Mouse (Mus musculus): ENCODE measurements around the gene Gm19935. TPM values are rescaled to one million over a fixed set of nuclear protein-coding genes. Genes with fewer than 3 reads are reported as not detected.
A peak's percentile ranks its signal among the peaks of the same experiment; 100 is the strongest.

The Gm19935 gene
- polyA plus RNA-seq, 1 experiment = not detected

DNA sequence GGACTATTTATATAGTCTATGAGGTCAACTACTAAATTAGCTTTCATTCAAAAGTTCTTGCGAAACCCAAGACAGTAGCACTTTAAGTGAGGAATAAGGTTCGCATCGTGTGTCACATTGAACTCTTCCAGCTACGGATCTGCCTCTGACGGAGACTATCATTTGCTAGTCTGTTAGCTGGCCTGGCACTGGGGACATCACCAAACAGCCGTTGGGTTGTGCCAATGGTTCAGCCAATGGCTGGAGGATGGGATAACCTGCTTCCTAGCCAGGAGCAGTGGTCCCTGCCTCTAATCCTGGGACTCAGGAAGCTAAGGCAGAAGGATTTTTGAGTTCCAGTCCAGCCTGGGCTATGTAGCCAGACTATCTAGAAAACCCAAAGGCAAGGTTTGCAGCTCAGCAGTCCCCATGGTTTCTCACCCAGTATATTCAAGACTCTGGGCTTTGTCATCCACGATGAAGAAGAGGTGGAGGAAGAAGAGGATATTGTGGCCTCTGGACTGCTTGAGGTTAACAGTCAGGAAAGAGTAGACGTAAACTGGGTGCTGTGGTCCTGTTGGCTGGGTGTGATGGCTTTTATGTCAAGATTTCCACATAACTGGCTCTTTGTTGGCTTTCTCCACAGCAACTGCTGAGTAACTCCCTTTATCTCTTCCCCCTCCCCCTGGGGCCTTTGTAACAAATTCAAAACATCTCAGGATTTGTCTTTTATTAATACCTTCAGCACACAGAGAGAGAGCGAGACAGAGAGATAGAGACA lies 2.5 kb upstream of the Gm19935 start:
- Histone ChIP-seq H3K27me3 (ENCODE audit: control insufficient read depth, insufficient read depth, low read length, poor library complexity, severe bottlenecking) (no peaks in the 10 kb centered on the region), H3K4me1 (ENCODE audit: control insufficient read depth, insufficient read depth, low read length) (peaks cover 4% of the 10 kb centered on the region), H3K27ac (ENCODE audit: insufficient read depth, low read length) (no peak overlapping the region), H3K4me3 (ENCODE audit: low read depth, low read length) (no peak overlapping the region), H3K36me3 (ENCODE audit: control insufficient read depth, insufficient read depth, low read length, poor library complexity, severe bottlenecking) (no peaks in the 10 kb centered on the region), H3K9me3 (replicated peaks; ENCODE audit: control insufficient read depth, insufficient read depth, low read length, poor library complexity, severe bottlenecking) (0 out of 2 replicates have a peak, but pooled peaks cover 6% of the 10 kb centered on the region), H3K9ac (ENCODE audit: low read depth, poor library complexity, severe bottlenecking) (no peak overlapping the region)
- TF ChIP-seq CTCF (IDR thresholded peaks at IDR 0.05; ENCODE audit: low read depth, low read length) (no peak), POLR2A (IDR thresholded peaks at IDR 0.05; ENCODE audit: insufficient read depth, low read length) (no peak), EP300 (IDR thresholded peaks at IDR 0.05; ENCODE audit: insufficient read depth, low read depth, low read length) (no peak)

DNA sequence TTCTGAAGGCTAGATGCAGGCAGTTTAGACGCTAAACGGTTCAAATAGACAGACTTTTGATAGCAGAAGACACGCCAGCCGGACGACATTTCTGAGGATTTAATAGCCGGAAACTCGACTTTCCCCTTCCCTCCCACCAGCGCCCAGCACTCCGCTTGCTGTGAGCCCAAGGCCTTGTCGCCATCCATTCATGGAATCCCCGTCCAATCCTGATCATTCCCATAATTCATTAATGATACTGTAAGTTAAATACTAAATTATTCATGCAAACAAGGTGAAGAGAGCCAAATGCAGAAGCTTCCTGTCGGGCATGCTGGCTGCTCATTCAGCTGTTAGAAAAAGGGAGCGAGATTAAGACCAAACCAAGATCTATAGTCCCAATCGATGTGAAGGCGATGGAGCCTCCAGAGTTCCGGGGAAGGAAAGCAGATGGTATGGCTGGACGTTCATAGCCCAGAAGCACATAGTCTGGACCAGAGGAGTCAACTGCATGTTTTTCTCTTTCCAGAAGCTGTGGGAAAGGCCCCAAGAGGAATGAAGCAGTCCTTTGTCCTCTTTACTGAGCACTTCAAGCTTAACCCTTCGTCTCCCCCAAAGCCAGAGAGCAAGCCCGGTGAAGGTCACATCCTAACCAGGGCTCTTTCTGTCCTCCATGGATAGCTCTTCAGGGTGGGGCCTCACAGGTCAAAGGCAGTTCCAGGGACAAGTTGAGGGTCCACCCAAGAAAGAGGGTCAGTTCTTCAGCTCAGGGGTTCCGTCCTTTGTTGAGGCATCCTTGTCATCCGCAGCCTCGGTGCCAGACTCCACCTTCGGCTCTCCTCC lies 921 bp downstream of the Gm19935 start:
- TF ChIP-seq EP300 (IDR thresholded peaks at IDR 0.05; ENCODE audit: insufficient read depth, low read depth, low read length) = 0 out of 2 replicates have a peak, but pooled peaks have one; percentile 24
- no peak for TF ChIP-seq CTCF (IDR thresholded peaks at IDR 0.05; ENCODE audit: low read depth, low read length)
- Histone ChIP-seq H3K27ac (ENCODE audit: insufficient read depth, low read length) (peak overlapping the region; percentile 36; the same call in 1 of the 2 replicates), H3K4me3 (ENCODE audit: low read depth, low read length) (0 out of 2 replicates have a peak overlapping the region, but pooled peaks have one; percentile 16), H3K9me3 (replicated peaks; ENCODE audit: control insufficient read depth, insufficient read depth, low read length, poor library complexity, severe bottlenecking) (no peaks in the 10 kb centered on the region), H3K9ac (ENCODE audit: low read depth, poor library complexity, severe bottlenecking) (peak overlapping the region; percentile 31), H3K27me3 (ENCODE audit: control insufficient read depth, insufficient read depth, low read length, poor library complexity, severe bottlenecking) (no peaks in the 10 kb centered on the region), H3K36me3 (ENCODE audit: control insufficient read depth, insufficient read depth, low read length, poor library complexity, severe bottlenecking) (no peaks in the 10 kb centered on the region), H3K4me1 (ENCODE audit: control insufficient read depth, insufficient read depth, low read length) (peaks cover 4% of the 10 kb centered on the region)

DNA sequence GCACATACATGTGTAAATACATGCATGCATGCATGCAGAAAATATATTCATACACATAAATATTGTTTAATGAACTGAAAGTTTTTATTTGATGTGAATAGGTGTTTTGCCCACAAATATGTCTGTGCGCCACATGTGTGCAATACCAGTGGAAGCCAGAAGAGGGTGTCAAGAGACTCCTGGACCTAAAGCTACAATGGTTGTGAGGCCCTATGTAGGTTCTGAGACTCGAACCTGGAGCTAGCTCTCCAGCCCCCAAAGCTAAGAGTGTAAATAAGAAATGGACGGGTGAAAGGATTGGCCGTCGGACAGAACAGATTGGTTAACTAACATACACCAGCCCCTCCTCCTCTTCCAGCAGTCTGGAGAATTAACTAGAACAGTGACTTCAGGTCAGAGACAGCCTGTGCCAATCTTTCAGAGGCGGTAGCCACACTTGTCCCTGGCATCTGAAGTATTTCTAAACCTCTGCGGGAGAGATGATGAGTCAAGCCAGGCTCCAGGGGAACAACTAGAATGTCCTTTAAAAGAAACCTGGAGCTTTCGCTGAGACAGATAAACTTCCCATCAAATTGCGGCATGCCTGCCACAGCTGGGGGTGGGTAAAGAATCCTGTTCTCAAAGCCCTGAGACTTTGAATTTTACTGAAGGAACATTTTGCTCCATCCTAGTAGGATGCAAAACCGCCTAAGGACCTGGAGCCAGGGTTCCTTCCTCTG lies 3.4 kb downstream of the Gm19935 start:
- H3K36me3 ChIP-seq (ENCODE audit: control insufficient read depth, insufficient read depth, low read length, poor library complexity, severe bottlenecking) = no peaks in the 10 kb centered on the region
- H3K4me1 ChIP-seq (ENCODE audit: control insufficient read depth, insufficient read depth, low read length) = peaks cover 4% of the 10 kb centered on the region
- H3K4me3 ChIP-seq (ENCODE audit: low read depth, low read length) = no peak overlapping the region
- H3K27ac ChIP-seq (ENCODE audit: insufficient read depth, low read length) = peak overlapping the region; percentile 40
- peak; percentile 35 for TF ChIP-seq CTCF (IDR thresholded peaks at IDR 0.05; ENCODE audit: low read depth, low read length)
- no peak for TF ChIP-seq POLR2A (IDR thresholded peaks at IDR 0.05; ENCODE audit: insufficient read depth, low read length)
- H3K9me3 ChIP-seq (replicated peaks; ENCODE audit: control insufficient read depth, insufficient read depth, low read length, poor library complexity, severe bottlenecking) = no peaks in the 10 kb centered on the region
- H3K27me3 ChIP-seq (ENCODE audit: control insufficient read depth, insufficient read depth, low read length, poor library complexity, severe bottlenecking) = no peaks in the 10 kb centered on the region
- 0 out of 2 replicates have a peak overlapping the region, but pooled peaks have one; percentile 4 for H3K9ac ChIP-seq (ENCODE audit: low read depth, poor library complexity, severe bottlenecking)

DNA sequence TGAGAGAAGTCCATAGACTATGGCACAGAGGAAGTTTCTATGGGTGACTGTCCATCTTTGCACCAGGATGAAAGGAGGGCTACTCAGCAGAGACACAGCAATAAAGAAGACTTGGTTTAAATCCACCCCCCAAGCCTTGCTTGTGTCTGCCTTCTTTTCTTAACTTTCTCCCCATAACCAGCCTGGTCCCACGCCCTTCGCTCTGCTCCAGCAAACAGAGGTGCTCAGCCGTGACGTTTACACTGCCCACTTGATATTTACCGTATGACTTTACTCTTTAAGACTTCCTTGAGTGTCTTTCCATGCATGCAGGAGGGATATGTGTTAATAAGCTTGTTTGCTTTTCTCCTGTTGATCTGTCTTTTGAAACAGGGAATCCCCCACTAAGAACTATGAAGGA lies 17.7 kb downstream of the Gm19935 start:
- no peak for TF ChIP-seq CTCF (IDR thresholded peaks at IDR 0.05; ENCODE audit: low read depth, low read length)
- TF ChIP-seq EP300 (IDR thresholded peaks at IDR 0.05; ENCODE audit: insufficient read depth, low read depth, low read length) = no peak
- no peak for TF ChIP-seq POLR2A (IDR thresholded peaks at IDR 0.05; ENCODE audit: insufficient read depth, low read length)
- H3K4me3 ChIP-seq (ENCODE audit: low read depth, low read length) = no peak overlapping the region
- H3K27me3 ChIP-seq (ENCODE audit: control insufficient read depth, insufficient read depth, low read length, poor library complexity, severe bottlenecking) = no peaks in the 10 kb centered on the region
- no peak overlapping the region for H3K27ac ChIP-seq (ENCODE audit: insufficient read depth, low read length)
- no peaks in the 10 kb centered on the region for H3K4me1 ChIP-seq (ENCODE audit: control insufficient read depth, insufficient read depth, low read length)
- no peaks in the 10 kb centered on the region for H3K36me3 ChIP-seq (ENCODE audit: control insufficient read depth, insufficient read depth, low read length, poor library complexity, severe bottlenecking)
- H3K9me3 ChIP-seq (replicated peaks; ENCODE audit: control insufficient read depth, insufficient read depth, low read length, poor library complexity, severe bottlenecking) = peaks cover 23% of the 10 kb centered on the region
- H3K9ac ChIP-seq (ENCODE audit: low read depth, poor library complexity, severe bottlenecking) = no peak overlapping the region

DNA sequence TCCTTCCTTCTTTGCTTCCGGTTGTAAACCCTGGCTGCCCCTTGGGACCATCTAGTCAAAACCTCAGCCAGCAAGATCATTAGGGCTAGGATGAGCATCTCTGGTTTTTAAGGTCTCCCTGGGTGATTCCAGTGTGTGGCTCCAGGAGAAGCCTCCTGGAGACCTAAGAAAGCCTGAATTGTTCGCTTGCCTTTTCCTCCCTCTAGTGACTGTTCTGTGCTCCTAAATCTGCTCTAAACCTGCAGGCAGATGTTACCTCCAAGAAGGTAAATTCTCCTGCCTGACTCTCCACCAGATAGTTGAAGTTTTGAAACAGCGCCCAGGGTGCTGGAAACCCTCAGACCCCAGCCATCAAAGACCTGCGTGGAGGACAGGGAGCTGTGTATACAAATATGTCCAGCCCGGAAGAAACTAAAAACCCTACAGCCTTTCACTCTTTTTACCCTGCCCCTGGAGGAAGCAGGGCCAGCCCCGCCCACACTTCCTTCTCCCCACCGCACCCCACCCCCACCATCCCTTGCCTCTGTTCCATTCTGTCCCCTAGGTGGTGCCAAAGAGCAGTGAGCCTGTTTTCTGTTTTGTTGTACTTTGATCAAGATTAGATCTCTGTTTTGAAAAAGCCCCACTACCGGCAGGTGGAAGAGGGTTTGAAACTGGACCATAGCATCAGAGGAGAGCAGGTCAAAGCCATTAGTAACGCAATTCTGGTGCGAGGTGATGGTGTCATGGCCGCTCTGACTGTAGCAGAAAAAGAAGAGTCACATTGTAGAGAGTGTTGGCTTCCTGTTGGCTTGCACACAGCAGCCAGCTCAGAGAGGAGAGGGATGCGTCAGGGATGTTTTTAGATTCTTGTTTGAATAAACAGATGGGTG lies 22.0 kb downstream of the Gm19935 start:
- Histone ChIP-seq H3K4me1 (ENCODE audit: control insufficient read depth, insufficient read depth, low read length) (no peaks in the 10 kb centered on the region), H3K9ac (ENCODE audit: low read depth, poor library complexity, severe bottlenecking) (peak overlapping the region; percentile 28), H3K4me3 (ENCODE audit: low read depth, low read length) (peak overlapping the region; percentile 40), H3K9me3 (replicated peaks; ENCODE audit: control insufficient read depth, insufficient read depth, low read length, poor library complexity, severe bottlenecking) (no peaks in the 10 kb centered on the region), H3K27ac (ENCODE audit: insufficient read depth, low read length) (peak overlapping the region; percentile 49), H3K27me3 (ENCODE audit: control insufficient read depth, insufficient read depth, low read length, poor library complexity, severe bottlenecking) (no peaks in the 10 kb centered on the region), H3K36me3 (ENCODE audit: control insufficient read depth, insufficient read depth, low read length, poor library complexity, severe bottlenecking) (no peaks in the 10 kb centered on the region)
- TF ChIP-seq CTCF (IDR thresholded peaks at IDR 0.05; ENCODE audit: low read depth, low read length) (peak; percentile 47), EP300 (IDR thresholded peaks at IDR 0.05; ENCODE audit: insufficient read depth, low read depth, low read length) (no peak)

Data from ES-Bruce4 (cell line).